Mouse (Mus musculus) A20 (cell line): ENCODE results near the gene Tmco1.

Experiments
- DNase-seq: peaks from one replicate; pipeline ENCODE4 v3.0.0-alpha.2; 2011; ENCODE audit warnings: low read depth, low spot score

Gene Tmco1

GRCm38 (mm10) chr1:167283441-167284257 lies 24.5 kb upstream of the Tmco1 start:
- DNase-seq: peak; percentile 78

DNA sequence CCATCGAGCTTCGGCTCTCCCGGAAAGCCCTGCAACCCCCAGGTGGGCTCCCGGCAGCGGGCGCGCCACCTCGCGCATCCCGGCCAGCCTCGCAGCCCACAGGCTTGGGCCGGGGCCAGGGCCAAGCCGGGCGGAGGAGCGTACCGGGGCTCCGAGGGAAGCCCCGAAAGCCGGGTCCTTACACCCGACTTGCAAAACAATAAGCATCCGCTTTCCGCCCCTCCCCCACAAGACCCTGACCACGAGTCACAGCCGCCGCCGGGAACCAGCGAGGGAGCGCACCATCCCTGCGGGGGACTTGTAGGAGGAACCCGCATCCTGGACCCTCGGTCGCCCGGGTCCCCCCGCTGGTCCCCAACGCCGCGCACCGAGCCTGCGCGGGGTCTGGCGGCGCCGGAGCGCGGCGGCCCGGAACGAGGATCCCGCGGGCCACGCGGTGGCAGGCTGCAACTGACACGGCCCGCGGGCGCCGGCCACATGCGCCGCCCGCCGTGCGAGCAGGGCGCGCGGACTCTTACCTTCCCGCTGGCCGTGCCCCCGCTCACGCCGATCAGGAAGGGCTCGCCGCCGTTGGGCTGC lies 23.8 kb upstream of the Tmco1 start:
- DNase-seq: peak; percentile 89

DNA sequence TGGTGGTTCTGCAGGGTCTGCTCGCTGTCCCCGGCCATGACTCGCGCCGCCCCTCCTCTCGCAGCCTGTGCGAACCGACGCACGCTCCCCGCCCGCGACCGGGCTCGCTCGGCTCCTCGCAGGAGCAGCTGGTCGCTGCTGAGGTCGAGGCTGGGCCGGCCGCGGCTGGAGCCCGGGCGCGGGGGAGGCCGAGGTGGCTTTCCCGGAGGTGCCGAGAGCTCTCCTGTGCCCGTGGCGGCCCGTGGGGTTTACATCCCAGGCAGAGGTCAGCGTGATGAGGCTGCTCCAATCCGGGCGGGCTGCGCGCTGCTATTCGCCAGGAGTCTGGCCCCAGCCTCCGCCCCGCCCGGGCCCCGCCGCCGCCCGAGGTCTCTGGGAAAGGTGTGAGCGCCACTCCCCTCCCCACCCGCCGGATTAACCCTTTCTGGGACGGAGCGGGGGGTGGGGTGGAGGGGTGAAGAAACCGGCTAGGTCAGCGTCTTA lies 23.3 kb upstream of the Tmco1 start:
- peak; percentile 93 for DNase-seq

GRCm38 (mm10) chr1:167285320-167285355 lies 23.0 kb upstream of the Tmco1 start, which contains the start of gene Uck2:
TSS of gene Uck2 (minus strand) at chr1:167285320.
- DNase-seq: no peak

DNA sequence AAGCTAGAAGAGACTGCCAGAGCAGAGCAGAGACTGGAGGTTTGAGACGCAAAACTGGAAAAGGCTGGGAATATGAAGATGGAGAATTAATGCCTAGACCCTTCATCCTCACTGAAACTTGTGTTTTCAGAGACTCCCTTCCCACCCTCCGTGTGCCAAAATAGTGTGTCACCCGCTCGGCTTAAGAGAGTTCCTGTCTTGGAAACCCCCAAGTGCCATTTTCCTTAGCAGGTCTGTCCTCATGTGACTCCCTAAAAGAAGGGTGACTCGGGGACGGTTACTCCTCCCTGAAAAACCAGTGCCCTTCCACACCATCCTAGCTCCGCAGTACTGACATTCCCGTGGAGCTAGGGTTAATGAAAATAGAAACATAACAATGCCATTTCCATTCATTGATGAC lies 22.8 kb upstream of the Tmco1 start:
- no peak for DNase-seq

- no peak for DNase-seq
Measured at GRCm38 (mm10) chr1:167287156-167287555, 21.0 kb upstream of the Tmco1 start.

DNA sequence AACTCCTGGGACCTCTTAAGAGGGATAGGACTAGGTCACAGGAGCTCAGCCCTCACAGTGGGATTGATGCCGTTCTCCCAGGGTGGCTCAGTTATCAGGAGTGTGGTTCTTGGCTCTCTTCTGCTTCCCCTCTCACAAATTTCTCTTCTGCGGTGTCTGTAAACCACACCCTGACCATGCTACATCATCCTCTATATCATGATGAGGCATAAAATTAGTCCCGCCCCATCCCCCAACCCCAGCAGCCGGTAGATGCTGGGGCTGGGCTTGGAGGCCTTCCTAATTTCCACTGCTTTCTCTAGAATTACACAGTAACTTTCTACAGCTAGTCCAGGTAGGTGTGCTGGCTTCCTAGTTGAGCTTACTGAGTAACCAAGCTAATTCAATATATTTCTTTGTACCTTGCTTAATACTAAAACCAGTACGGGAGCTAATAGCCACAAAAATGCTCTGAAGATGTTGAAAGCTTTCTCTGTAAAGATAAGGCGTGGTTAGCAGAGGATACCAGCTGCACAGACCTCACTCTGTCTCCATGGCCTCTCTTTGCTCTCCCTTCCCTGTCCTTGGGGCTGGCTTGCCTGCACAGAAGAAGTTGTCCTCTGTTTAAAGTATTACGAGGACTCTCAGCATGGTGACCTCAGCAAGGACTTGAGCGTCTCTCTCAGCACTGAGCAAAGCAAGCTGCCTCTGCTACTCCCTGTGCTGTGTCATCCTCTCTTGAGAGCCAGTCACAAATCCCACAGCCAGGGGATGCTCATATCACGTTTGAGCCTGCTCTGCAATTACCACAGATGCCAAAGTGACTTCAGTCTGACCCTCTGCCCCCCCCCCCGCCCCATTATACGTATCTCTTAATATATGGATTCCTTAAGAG lies 19.3 kb upstream of the Tmco1 start:
- DNase-seq: no peak

GRCm38 (mm10) chr1:167289567-167290262 lies 18.5 kb upstream of the Tmco1 start:
- no peak for DNase-seq

DNA sequence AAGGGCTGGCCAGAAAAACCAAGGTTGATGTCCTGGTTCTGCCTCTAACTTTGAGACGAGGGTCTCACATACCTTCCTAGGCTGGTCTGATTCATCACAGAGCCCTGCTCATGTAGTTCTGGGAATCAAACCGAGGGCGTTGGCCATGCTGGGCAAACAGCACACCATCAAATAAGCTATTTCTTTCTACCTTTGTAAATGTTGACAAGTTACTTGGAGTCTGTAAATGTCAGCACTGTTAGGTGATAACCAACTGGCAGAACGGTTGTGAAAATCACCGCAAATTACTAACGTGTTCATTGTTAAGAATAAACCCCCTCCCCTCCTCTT lies 17.9 kb upstream of the Tmco1 start:
- DNase-seq: no peak

- DNase-seq: no peak
Measured at GRCm38 (mm10) chr1:167291610-167292009, 16.6 kb upstream of the Tmco1 start.

GRCm38 (mm10) chr1:167292447-167292846 lies 15.7 kb upstream of the Tmco1 start:
- DNase-seq: no peak

DNA sequence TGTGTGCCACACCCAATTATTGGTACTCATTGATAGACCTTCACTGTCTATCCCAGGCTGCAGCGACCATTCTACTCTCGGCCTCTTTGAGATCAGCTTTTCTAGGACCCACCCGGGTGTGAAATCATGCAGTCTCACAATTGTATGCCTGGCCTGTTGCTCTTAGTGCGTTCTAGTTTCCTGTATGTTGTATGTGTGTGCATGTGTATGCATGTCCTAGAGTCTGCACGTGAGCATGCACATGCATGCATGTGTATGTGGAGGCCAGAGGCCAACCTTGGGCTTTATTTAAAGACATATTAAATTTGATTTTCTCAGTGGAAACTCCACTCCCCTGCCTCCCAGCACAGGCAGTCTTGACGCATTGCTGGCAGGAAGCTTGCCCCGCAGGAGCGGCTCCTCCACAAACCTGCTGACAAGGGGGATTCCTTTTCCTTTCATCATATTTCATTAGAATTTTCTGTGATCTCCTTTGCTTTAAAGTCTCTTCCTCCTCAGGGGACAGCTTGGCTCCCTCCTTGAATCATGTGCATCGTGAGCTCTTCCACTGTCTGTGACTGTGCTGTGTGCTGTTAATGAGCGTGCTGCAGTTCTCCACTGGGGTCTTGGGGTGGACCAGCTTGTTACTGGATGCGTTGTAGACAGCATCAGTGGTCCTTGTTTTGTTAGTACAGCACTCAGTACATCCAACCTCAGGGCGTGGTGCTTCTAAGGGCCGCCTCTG lies 12.3 kb upstream of the Tmco1 start:
- no peak for DNase-seq

DNA sequence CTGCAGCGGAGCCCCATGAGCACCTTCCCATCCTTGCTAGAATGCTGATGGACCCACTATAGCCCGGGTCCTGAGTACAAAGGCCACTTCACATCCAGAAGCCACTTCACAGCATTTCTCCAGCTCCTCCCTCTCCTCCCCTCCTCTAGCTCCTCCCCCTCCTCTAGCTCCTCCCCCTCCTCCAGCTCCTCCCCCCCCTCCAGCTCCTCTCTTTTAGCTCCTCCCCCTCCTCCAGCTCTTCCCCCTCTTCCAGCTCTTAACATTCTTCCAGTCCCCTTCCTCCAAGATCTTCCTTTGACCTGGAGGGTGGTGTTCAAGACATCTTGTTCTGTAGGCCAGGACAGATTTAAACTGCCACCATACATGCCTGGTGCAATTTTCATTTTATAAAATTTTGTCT lies 8.1 kb upstream of the Tmco1 start:
- peak; percentile 26 for DNase-seq

DNA sequence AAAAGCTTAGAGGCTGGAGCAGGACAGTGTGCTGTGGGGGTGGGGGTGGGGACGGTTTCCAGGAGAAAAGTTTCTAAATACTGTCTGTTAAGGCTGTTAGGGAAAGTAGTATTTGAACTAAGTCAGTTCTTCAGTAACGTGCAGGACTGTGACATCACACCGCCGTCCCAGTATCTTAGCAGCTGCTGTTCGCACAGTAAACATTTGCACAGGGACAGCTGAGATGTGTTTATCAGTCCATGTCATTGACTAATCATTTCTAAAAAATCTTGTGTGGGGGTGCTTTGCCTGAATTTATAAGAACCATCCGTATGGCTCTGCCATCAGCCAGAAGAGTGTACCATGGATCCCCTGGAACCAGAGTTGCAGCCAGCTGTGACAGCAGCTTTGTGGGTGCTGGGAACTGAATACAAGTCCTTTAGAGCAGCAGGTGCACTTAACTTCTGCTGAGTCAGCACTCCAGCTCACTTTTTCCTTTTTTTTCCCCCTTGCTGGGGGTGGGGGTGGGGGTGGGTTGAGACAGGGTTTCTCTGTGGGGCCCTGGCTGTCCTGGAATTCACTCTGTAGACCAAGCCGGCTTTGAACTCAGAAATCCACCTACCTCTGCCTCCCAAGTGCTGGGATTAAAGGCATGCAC lies 2.6 kb upstream of the Tmco1 start:
- no peak for DNase-seq

GRCm38 (mm10) chr1:167306451-167307240 lies 1.5 kb upstream of the Tmco1 start:
- peak; percentile 85 for DNase-seq

DNA sequence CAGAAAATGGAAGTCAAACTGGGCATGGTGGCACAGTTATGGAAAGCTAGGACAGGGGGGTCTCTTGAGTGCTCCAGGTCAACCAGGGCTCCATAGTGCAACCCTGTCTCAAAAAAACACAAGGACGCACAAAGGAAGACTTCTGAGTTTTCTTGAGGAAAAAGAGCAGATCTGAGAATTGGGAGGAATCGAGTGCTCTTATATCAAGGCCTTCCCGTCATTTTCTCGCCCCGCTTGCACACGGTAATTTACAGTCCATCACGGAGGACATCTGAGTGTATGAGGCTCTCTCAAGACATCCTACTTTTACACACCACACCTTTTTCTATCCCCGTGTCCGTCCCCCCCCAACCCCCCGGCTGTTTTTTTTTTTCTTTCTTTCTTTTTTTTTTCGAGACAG lies 504 bp upstream of the Tmco1 start:
- DNase-seq: peak; percentile 56

GRCm38 (mm10) chr1:167312367-167312766 lies 4.2 kb downstream of the Tmco1 start:
- DNase-seq: no peak

DNA sequence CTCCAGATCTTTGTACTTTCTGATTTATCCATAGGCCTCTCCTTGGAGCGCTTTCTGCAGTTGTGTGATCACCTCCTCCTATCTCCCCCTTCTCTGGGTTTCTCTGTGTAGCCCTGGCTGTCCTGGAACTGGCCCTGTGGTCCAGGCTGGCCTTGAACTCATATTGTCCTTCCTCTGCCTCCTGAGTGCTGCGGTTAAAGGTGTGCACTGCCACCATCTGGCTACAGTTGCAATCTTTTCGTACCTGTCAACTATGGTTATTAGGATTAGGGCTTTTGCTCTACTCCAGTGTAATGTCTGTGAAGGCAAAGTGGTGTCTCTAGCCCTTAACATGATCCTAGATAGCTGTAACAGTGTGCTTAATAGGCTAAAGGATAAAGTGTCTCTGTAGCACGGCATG lies 5.0 kb downstream of the Tmco1 start:
- peak; percentile 26 for DNase-seq

DNA sequence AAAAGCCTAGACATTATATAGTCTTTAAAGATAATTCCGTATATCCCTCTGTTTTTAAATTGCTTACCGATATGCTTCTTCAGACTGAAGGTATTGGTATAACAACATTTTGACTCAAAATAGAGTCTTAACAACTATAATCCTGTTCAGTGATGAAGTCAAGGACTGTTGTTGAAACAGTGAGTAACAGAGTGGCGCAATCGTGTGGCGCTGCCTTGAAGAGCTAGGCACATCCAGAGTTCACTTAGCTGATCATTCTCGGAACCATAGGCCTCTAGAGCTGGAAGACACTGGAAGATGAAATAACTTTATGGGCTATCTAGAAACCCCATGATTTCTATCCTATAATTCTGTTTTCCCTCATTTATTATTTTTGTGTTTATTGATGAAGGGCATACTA lies 13.5 kb downstream of the Tmco1 start:
- DNase-seq: no peak

DNA sequence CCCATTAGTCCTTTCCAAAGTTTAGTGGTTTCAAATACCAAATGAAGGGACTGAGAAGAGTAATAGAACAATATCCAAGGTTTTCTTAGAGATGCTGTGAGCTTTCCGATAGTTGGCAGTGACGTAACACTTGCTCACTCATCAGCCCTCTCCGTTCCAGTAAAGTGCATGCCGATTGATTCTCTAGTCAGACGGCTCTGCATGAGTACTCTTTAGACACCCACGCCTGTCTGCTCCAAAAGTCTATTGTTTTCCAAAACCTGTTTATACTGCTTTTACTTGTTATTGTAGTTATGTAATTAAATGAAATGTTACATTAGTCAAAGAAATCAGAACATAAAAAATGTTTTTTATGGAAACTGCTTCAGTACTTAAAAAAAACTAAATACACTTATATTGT lies 20.6 kb downstream of the Tmco1 start:
- no peak for DNase-seq

DNA sequence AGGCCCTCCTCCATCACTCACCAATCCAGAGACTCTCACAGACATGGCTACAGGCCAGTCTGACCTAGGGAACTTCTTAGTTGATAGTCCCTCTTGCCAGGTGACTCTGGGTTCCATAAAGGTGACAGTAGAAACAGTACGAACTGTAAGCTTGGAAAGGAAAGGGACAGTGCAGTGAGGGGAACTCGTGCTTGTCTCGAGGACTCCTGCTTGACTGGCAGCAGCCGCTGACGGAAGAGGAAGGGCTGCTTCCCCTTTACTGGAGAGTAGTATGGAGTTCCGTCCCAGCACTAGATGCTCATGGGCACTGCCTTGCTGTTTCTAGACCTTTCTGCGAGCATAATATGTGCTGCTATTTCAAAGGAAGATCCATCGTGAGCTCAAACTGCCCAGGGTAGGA lies 22.9 kb downstream of the Tmco1 start:
- DNase-seq: no peak
